Mouse (Mus musculus) layer of hippocampus, postnatal 25 days (tissue): ENCODE data around the gene Tmem30a. TPM values are rescaled to one million over a fixed set of nuclear protein-coding genes. Genes with fewer than 3 reads are reported as not detected.

Experiments used
- total RNA-seq, 2 experiments: library from RNA; stranded (reverse); gene quantifications; 2 replicates each; pipeline ENCODE4 v1.2.3; 2021

The Tmem30a gene
- total RNA-seq, 2 experiments from 2014 or later: 219 to 240 TPM

Other genes starting within 250 kb of the Tmem30a start
- gene Col12a1, start 74.7 kb downstream of the Tmem30a start, total RNA-seq: 1 to 10 TPM; 5.5 to 6.9 TPM
- 100 to 1,000 TPM; 347 to 372 TPM for gene Cox7a2, start 33.6 kb downstream of the Tmem30a start, total RNA-seq
- 10 to 100 TPM in 1 of 2 experiments, 1 to 10 TPM in 1; 8.4 to 14.4 TPM for gene Filip1, start 219.3 kb upstream of the Tmem30a start, total RNA-seq